Mouse (Mus musculus) lung, postnatal 36 days (tissue): ENCODE data around the gene C9orf72.

Experiments used
- DNase-seq: peaks from one replicate; pipeline ENCODE4 v3.0.0; 2022; ENCODE audit warnings: mixed read lengths

C9orf72 gene

DNA sequence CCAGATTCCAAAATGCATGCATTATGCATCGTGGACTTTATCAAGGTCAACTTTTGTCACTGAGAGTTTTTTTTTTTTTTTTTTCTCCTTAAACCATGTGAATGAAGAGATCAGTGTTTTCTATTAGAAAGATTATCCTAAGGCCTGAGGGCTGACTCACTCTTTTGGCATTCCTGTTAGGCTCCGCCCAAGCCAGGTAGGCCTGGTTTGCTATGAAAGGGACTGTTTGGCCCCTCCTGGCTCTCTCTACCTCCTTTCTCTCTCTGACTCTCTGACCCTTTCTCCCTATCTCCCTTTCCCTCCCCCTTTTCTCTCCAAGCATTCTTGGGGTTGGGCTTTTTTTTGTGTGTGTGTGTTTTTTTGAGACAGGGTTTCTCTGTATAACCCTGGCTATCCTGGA is 50.4 kb downstream of the C9orf72 start:
- DNase-seq: peak; percentile 28

DNA sequence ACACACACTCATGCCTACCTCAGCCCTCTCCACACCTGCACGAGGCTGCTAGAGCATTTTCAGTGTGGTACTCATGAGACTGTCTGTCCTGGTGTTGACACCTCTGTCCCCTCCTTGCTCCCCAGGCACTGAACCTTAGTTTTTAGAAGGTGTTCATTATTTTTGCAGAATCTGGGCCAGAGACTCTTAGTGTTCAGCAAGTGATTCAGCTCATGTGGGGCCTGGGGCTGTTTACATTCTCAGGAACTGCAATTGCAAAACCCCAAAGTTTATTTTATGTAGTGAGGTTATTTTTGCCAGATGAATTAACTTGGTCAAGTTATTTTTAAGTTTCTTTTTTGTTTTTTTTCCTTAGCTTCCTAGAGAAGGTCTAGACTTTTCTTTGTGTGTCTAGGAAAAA is 52.4 kb downstream of the C9orf72 start:
- DNase-seq: no peak

DNA sequence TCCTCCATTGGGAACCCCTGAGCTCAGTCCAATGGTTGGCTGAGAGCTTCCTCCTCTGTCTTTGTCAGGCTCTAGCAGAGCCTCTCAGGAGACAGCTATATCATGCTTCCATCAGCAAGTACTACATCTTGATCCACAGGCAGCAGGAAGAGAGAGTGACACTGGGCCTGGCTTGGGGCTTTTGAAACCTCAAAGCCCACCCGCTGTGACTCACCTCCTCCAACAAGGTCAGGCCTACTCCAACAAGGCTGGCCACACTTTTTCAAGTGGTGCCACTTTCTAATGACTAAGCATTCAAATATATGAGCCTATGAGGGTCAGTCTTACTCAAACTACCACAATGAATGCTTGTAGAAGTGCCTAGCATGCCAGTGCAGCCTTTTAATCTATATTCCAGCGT is 53.5 kb downstream of the C9orf72 start:
- no peak for DNase-seq

DNA sequence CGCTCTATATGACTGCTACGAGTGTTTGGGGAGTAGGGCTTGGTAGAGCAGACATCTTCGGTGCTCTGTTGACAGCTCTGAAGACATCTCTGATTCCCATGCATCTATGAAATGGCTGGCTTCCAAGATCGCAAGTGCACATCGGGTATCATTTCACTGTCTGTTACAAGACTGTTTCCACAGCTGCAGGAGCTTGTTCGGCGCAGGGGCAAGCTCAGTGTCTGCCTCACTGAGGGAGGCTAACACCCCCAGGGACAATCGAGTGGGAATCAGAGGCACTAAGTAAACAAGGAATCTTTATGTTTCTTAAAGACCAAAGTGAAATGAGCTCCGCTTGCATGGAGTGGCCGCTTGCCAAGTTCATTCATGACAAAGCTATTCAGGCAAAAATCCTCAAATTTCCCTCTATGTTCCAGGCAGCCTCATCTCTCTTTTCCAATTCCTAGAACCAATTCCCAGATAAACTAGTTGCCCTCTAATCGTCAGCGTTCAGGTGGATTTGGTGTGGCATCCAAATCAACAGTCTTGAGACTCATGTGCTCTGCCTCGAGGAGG is 56.3 kb downstream of the C9orf72 start:
- no peak for DNase-seq

DNA sequence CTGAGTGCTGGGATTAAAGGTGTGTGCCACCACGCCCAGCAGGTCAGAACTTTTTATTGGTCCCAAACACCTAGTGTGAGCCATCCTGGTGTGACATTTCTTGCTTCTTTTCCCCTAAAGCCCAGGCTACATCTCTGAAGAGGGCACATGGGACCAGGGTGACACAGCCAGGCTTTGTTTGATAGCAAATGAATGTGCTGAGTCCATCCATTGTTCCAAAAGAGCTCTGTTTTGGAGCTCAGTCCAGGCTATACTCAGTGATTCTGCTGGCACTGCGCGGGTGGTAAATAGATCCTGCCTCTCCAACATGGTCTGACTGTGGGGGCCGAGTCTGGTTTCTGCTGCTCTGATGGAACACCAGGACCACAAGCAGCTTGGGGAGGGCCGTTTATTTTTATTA is 58.1 kb downstream of the C9orf72 start:
- DNase-seq: no peak

DNA sequence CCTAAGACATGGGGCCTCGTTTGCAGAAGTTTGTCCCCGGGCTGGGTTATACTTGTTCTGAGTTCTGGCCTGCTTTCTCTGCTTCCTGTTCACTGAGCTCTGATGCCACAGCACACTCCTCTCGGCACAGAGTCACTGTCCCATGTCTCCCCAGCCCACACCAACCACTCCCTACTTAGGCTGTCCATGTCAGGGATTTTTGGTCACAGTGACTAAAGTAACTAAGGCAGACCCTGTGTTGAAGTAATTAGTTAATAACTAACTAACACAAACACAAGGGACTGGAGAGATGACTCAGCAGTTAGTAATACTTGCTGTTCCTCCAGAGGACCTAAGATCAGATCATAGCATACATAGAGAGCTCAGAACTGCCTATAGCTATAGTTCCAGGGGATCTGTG is 60.0 kb downstream of the C9orf72 start:
- peak; percentile 36 for DNase-seq

DNA sequence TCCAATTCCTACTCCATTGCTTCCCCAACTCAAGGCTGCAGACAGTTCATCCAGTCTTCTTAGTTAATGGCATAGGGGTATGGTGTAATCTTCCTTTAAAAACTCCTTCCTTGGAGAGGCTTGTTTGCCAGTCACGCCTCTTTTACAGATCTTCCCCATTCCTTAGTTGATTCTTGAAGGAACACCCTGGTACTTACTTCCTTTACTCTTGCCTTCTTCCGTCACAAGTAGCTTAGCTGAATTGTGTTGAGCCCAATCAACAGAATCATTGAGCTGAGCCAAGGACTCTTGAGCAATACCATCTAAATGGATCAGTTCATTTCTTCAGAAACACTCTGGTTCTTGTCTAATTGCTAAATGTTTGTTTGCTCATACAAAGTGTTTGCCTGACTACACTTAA is 60.7 kb downstream of the C9orf72 start:
- peak; percentile 83 for DNase-seq

DNA sequence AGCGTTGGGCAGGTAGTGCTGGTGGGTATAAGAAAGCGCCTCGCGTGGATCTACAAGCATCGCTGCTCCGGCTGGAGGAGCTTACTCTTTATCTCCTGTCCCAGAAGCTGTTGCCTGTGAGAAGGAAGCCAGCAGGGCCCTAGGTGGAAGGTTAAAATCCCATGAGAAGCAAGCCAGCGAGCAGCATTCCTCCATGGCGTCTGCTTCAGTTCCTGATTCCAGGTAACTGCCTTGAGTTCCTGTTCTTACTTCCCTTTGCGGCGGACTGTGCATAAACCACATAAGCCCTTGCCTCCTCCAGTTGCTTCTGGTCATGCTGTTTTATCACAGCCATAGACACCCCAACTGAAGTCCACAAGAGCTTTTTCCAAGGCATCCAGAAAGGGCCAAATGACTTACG is 68.2 kb downstream of the C9orf72 start:
- DNase-seq: peak; percentile 43

DNA sequence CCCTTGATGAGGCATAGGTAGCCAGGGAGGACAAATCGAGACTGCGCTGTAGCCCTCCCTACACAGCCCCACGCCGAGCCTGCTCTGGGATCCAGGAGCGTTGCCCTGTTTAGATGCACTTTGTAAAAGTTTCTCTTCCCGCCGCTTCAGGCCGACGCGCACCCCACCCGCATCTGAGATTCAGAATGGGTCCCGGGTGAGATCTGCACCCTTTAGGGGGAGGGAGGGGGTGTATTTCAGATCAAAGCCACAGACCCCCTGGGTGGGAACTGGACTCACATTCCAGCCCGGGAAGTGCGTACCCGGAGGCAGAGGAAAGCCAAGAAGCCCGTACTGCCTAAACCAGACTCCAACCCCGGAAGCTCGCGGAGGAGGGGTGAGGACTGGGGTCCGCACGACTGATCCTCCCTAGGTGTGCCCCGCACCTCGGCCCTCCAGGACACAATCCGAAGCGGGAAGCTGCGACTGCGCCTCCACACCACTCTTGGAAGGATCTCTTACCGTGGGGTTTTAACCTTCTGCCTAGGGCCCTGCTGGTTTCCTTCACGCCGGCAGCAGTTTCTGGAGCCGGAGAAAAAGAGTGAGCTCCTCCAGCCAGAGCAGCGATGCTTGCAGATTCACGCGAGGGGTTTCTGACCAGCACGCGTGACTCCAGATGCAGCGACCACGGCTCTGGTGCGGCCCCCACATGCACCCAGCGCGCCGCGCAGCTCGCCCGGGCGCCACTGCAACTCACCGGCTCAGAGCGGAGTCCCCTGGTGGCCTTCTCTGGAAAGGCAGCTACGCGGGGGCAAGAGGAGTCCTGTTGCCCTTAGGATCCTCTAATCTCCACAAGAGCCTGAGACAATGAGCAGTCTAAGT is 69.0 kb downstream of the C9orf72 start, which contains the start of gene Mob3b:
TSS of gene Mob3b (minus strand) at position 734 of the 861 bp plus-strand sequence.
- DNase-seq: peak; percentile 94

DNA sequence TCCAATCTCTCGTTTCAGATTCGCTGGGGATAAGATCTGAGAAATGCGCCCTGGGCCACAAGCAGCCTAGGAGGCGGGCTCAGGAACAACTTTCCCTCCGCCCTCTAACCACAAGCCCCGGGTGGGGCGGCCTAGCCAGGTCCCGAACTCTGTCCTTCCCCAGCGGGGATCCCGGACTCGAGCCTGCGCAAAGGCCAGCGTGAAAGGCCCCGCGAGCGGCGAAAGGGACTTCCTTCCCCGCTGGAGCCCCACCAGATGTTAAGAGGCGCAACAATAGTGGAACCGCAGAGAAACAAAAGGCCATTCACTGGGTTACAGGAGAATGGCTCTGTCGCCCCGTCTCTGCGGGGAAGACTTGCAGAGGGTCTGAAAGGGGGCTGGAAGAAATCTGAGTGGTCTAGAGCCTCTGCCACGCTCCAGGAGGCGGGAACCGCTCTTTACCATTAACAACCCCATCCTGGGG is 69.8 kb downstream of the C9orf72 start:
- peak; percentile 81 for DNase-seq

DNA sequence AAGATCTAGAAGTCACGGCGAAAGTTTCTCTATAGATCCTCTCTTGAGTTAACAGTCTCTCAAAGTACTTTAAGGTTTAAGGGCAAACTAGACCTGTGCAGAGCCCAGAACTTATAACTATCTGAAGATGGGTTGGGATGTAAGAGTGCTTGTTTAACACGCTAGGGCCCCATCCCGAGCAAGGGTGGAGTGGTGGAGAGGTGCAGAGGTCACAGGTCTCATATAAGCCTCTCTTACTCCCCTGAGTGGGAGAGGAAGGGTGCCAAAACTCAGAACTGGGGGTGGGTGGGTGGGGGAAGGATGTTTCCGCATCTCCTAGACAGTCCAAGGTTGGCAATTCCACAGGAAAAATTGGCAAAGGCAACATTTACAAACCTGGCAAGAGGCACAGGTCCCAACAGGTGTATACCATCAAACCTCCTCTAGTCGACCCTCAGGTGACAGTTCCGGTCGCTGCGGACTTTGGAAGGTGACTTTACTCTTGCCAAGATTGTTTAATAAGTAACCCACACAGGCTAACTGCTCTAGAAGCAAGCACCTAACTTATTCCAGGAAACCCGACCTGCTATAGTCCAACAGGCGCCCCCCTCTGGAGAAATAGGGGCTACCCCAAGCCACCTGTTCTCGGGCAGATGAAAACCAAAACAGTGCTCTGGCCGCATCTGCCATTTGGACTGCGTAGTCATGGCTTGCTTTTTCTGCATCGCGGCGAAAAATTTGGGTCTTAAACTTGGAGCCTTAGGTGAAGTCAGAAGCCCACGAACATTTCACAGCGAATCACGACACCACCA is 70.6 kb downstream of the C9orf72 start:
- peak; percentile 90 for DNase-seq

DNA sequence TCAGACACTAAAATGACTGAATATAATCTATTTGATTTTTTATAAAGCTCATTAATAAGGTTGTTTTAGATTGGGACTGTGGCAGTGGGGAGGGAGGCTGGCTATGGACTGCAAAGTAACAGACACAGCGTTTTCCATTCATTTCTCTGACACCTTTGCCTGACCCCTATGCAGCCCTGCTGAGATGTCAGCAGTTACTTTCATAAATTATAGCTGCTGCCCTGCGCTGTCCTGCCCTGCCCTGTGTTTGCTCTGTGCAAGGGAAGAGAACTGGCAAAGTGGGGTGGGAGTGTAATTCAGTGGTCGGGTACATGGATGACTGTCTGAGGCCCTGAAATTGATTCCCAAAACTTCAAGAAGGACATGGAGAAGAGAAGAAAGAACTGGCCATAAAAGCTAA is 71.9 kb downstream of the C9orf72 start:
- DNase-seq: no peak

DNA sequence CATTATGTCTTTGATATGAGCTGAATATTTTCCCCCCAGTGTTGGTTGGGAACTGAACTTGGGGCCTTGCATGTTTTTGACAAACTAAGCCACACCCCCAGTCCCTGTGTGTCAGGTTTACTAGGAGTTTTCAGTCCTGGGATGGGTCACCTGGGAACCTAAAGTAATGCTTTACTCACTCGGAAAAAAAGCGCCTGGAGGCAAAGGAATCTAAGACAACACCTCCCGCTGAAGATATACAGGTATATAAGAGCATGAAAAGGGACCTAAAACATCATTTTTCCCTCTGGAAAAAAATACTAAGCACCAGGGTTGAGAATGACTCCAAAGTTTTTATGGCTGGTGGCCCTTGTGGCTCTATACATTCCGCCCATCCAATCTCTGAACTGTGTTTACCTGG is 74.2 kb downstream of the C9orf72 start, which contains the start of gene Ifnk:
TSS of gene Ifnk (plus strand) at position 301 of the 400 bp plus-strand sequence.
- no peak for DNase-seq

DNA sequence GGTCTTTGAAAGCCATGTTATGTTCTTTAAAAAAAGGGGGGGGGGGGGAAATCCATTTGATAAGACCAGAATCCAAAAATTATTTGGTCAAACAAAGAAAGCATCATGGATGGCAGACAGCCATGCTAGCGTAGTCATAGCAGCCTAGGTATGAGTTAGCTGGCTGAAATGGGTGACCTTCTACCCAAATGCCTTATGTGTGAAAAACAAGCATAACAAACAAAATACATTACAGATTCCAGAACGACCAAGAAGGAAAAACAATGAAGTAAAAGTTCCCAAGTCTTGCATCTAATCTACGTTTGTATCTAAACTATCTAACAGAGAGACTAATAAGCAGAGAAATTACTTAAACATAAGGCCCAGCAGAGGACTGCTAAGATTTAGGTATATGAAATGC is 75.3 kb downstream of the C9orf72 start:
- DNase-seq: no peak

DNA sequence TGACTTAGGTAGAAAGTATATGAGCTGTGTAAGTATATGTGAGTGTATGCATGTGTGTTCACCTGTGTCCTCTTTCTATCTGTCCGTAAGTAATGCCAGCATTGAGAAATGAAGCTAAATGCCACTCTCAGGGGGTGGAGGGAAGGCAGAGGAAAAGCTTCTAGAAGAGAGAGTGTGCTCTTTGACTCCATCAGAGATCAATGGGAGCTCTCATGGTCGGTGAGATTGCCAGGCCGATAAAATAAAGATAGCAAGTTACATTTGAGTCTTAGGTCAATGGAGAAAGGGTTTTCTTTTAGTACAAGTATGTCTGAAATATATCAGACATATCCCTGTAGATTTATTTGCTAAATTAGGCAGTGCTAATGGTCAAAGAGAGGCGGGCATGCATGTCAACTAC is 77.6 kb downstream of the C9orf72 start:
- no peak for DNase-seq

DNA sequence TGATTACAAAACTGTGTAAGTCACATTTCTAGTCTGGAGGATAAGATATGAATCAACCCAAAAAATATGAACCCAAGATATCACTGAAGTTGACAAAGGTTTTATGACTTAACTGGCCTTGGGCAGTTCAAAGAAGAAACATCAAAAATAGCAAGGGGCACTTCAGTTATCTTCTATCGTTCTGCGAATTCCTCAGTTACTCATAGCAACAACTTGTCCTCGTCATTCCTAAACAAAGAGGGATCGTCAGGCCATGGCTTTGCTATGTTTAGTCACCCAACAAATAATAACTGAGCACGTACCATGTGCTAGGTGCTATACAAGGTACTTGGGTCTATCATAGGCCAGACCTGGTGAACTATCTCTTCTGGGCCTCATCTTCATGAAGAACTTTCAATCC is 79.4 kb downstream of the C9orf72 start:
- no peak for DNase-seq

DNA sequence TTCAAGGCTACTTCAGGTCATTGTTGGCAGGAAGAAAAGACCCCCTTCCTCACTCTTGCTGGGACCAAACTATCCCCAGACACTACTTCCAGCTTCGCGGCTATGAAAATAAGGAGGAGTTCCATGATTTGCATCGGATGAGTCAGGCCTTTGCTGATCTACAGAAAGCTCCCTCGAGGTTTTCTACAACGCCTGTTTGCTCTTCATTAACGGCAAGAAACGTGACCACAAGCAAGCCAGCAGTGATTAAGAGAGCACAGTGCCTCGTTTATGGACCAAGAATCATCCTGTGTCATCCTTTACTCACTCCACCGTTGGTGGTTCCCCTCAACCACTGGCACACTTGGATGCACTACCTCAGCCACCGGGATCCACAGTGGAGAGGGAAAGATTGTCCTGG is 80.2 kb downstream of the C9orf72 start:
- DNase-seq: no peak

DNA sequence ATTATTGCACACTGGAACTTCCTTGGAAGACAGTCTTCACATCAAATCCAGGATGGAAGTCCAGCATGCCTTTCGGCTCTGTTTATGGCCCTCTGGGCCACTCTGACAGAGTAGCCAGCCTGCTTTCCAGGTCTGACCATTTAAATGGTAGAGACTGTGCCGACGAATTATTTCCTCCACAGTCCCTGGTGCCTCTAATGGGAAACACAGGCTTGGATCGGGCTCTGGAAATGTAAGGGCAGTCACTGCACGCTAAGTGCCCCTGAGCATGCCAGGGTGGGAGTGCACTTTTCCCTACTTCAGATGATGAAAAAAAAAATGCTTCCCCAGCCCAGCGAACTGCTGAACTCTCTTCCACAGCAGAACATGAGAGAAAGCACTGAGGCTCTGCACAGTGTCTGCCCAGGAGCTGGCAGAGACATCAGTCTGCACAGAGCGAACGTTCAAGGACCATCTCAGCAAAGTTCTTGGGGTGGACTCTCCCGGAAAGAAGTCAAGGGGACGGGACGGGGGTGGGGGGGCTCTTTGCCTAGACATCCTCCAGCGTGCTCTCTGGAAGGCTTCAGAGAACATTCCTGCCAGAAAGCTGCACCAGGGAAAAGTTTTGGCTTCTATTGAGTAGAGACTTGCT is 82.4 kb downstream of the C9orf72 start:
- DNase-seq: no peak
